Mouse (Mus musculus) adrenal gland, adult 10 weeks (tissue): ENCODE results near the gene Gm20721. TPM values are rescaled to one million over a fixed set of nuclear protein-coding genes. Genes with fewer than 3 reads are reported as not detected.

Experiments used
- polyA plus RNA-seq: library from polyadenylated mRNA; stranded (reverse); fragments of 350-450 nt; fragmentation: Illumina TruSeq; extraction: RNeasy Lipid Tissue Mini Kit (QIAGEN cat#74804); gene quantifications from one replicate; pipeline ENCODE4 v1.2.3, GENCODE M21; 2014; ENCODE audit warnings: low read depth, low replicate concordance

Gene Gm20721
- polyA plus RNA-seq: not detected

DNA sequence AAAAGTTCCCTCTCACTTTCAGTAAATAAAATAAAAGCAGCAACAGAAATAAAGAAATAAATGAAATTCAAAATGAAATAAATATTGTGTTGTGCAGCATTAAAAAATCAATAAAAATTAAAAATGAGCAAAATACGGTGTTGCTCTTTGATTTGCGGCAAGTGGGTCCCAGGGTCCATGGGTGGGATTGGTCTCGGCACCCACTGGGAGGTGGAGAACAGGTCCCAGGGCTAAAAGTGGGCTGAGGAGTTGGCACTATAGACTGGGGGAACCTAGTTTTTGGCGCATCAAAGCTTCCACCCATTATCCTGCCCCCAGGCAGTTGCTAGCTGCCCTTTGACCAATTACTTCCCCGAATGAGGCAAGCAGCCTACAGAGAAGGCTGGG is at the start of gene Gm20721:
TSS of gene Gm20721 (minus strand) at position 101 of the 387 bp plus-strand sequence.

DNA sequence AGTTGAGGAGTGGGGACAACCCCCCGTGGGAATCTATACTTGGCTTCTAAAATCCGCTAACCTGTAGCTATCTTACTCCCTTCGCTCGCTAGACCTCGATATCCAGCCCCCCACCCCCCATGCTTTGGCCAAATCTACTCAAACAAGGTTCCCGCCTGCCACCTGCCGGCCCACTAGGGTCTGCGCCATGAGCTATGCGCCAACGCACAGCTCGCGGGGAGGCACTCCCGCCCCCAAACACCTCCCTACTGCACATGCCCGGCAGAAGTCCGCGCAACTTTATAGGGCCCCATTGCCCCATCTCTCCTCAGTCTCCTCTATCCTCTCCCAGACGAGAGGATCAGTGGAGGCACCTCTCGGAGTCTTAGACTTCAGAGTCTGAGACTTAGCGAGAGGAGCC is 62.5 kb downstream of the Gm20721 start, which contains the start of gene Gnas:
TSS of gene Gnas (plus strand) at position 310 of the 400 bp plus-strand sequence.

Other genes with a start within 250 kb of the Gm20721 start
- gene Npepl1, start 236.4 kb downstream of the Gm20721 start, polyA plus RNA-seq: 6.4 TPM
- 1,705 TPM for gene Gnas, start 62.4 kb downstream of the Gm20721 start, polyA plus RNA-seq
- gene Nelfcd, start 69.1 kb upstream of the Gm20721 start, polyA plus RNA-seq: 5.8 TPM
- 16.5 TPM for gene Ctsz, start 92.3 kb upstream of the Gm20721 start, polyA plus RNA-seq
- gene Tubb1, start 104.0 kb upstream of the Gm20721 start, polyA plus RNA-seq: not detected
- gene Atp5e, start 117.4 kb upstream of the Gm20721 start, polyA plus RNA-seq: 42.7 TPM
- gene Prelid3b, start 126.4 kb upstream of the Gm20721 start, polyA plus RNA-seq: 170 TPM